Mouse (Mus musculus): Measurements from ENCODE around the gene Mpdu1.
"Not testable (repeated sequence)": the region's sequence is repeated elsewhere in the genome, so short reads cannot be mapped to it uniquely, and the experiment has no call there.

The Mpdu1 gene

GRCm38 (mm10) chr11:69617805-69618204 is 44.6 kb downstream of the Mpdu1 start, which contains the start of gene Shbg:
Gene Shbg (minus strand): TSS chr11:69617905.
- no peak for DNase-seq

GRCm38 (mm10) chr11:69616781-69617180 is 45.7 kb downstream of the Mpdu1 start:
- DNase-seq = no peak

GRCm38 (mm10) chr11:69614257-69614588 is 48.2 kb downstream of the Mpdu1 start:
- DNase-seq = not testable (repeated sequence)

- peak; percentile 76 for DNase-seq
These were observed 48.7 kb downstream of the Mpdu1 start for GRCm38 (mm10) chr11:69613553-69614256.

- DNase-seq = no peak
These were observed 51.5 kb downstream of the Mpdu1 start for GRCm38 (mm10) chr11:69610899-69611298.

- DNase-seq = no peak
These were observed 53.0 kb downstream of the Mpdu1 start for GRCm38 (mm10) chr11:69609416-69609815.

GRCm38 (mm10) chr11:69608525-69608924 is 53.9 kb downstream of the Mpdu1 start:
- DNase-seq = no peak

- DNase-seq = no peak
These were observed 55.6 kb downstream of the Mpdu1 start for GRCm38 (mm10) chr11:69606832-69607231.

All from cerebellum, adult 11 months (tissue).